Mouse (Mus musculus) neural tube, embryonic 11.5 days (tissue): ENCODE measurements around the gene Gli1. TPM values are rescaled to one million over a fixed set of nuclear protein-coding genes. Genes with fewer than 3 reads are reported as not detected.
A peak's percentile ranks its signal among the peaks of the same experiment; 100 is the strongest.

Experiments
- ATAC-seq: fragments of 200-750 bp; cut with Nextera tagmentation; 2 replicates; pipeline ENCODE4 v1.8.0; 2017; ENCODE audit warnings: moderate number of reproducible peaks, mild to moderate bottlenecking, moderate TSS enrichment, moderate library complexity; ENCODE audit not compliant: insufficient read depth, low FRiP score, low TSS enrichment
- DNase-seq: peaks from one replicate; pipeline ENCODE4 v3.0.0-alpha.2; 2015; ENCODE audit warnings: low spot score
- H3K27ac ChIP-seq: fragments of 300-500 bp; sonication (generic); 2 replicates; pipeline ENCODE4 v1.5.1; 2014; ENCODE audit warnings: low read depth, mild to moderate bottlenecking, low read length
- H3K27me3 ChIP-seq: fragments of 300-500 bp; sonication (generic); 2 replicates; pipeline ENCODE4 v1.6.1; 2014; ENCODE audit warnings: mild to moderate bottlenecking, low read length, mixed read lengths; ENCODE audit not compliant: control insufficient read depth, insufficient read depth
- H3K36me3 ChIP-seq: fragments of 300-500 bp; sonication (generic); 2 replicates; pipeline ENCODE4 v1.6.1; 2014; ENCODE audit warnings: mild to moderate bottlenecking, low read length, moderate library complexity, mixed read lengths; ENCODE audit not compliant: control insufficient read depth, insufficient read depth
- H3K4me1 ChIP-seq: fragments of 300-500 bp; sonication (generic); 2 replicates; pipeline ENCODE4 v1.6.1; 2014; ENCODE audit warnings: low read length, mixed read lengths; ENCODE audit not compliant: control insufficient read depth, insufficient read depth
- H3K4me2 ChIP-seq: fragments of 300-500 bp; sonication (generic); 2 replicates; pipeline ENCODE4 v1.6.1; 2014; ENCODE audit warnings: low read depth, mild to moderate bottlenecking, moderate library complexity
- H3K4me3 ChIP-seq: fragments of 300-500 bp; sonication (generic); 2 replicates; pipeline ENCODE4 v1.5.1; 2014; ENCODE audit warnings: low read depth, low read length
- H3K9ac ChIP-seq: fragments of 300-500 bp; sonication (generic); 2 replicates; pipeline ENCODE4 v1.6.1; 2014; ENCODE audit warnings: mild to moderate bottlenecking, low read length
- H3K9me3 ChIP-seq: fragments of 300-500 bp; sonication (generic); 2 replicates; pipeline ENCODE4 v1.6.1; 2016; ENCODE audit warnings: low read length; ENCODE audit not compliant: control insufficient read depth
- WGBS: fragments of 180-500 bp; shearing (Covaris S2); extraction: QIAGEN DNeasy Blood & Tissue Kit; methylation state at CpG from one replicate; pipeline ENCODE4 v1.1.7; 2014; 5-methylcytosine and 5-hydroxymethylcytosine counted together
- polyA plus RNA-seq: library from polyadenylated mRNA; unstranded; fragments of >200 nt; fragmentation: Nextera tagmentation; extraction: Ambion mirVana; gene quantifications from 2 replicates; pipeline ENCODE4 v1.2.1, GENCODE M21; 2014

The Gli1 gene
- 3.8 and 4.6 TPM in 2 replicates for polyA plus RNA-seq

DNA sequence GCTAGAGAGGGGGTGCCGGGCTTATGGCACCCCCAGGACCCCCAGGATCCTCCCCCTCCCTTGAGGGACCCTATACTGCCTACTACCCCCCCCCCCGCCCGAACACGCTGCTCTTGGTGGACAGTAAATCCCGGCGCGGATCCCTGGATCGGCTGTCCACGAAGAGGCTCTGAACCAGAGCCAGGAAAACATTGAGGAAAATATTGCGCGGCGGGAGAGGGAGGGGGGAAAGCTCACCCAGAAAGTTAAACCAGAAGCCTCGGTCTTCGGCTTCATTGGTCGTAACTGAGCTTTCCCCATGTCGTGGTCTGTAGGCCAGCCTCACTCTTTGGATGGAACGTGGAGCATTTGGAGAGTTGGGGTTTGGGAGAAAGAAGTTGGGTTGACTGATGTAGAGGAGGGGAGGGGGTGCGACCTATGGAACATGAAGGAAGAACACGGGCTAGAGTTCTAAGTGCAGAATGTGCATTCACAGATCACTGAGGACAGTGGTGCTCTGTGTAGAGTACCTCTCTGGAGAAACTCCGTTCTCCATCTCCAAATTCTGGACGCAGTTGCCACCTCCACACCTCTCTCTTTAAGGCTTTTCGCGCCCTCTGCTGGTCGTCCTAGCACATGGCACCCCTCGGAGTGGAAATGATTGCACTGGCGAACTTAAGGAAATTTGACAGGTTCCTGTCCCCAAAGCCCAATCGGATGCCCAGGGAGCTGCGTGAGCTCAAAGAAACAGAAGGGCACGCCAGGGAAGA is at the start of gene Gli1:
Gene Gli1 (minus strand): TSS at position 84 of the 749 bp plus-strand sequence.
- Histone ChIP-seq H3K27me3 (peaks cover 19% of the 10 kb centered on the region), H3K36me3 (no peaks in the 10 kb centered on the region), H3K9me3 (0 out of 2 replicates have a peak, but pooled peaks cover 3% of the 10 kb centered on the region), H3K27ac (0 out of 2 replicates have a peak within 1 kb of the TSS, but pooled peaks have one; percentile 44), H3K4me3 (peak within 1 kb of the TSS; percentile 39), H3K4me1 (peaks cover 21% of the 10 kb centered on the region), H3K4me2 (peak within 1 kb of the TSS; percentile 75), H3K9ac (peak within 1 kb of the TSS; percentile 38)
- DNase-seq (peak; percentile 89), ATAC-seq (0 out of 2 replicates have a peak, but pooled peaks have one; percentile 38)
- 0% methylated on average over 29 of the region's 29 CpGs for WGBS

DNA sequence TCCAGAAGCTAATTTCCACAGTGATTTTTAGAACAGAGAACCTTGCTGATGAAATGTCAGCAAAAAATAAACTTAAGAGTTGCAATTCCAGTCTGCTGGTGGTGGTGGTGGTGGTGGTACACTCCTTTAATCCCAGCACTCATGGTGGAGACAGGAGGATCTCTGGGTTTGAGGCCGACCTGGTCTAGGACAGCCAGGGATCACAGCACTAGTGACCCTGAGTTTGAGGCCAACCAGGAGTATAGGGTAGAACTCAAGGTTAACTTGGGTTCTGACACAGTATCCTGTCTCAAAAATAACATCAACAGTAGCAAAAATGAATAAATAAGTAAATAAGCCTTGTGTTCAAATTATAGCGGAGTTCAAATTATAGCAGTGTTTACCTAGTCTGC is 40.0 kb upstream of the Gli1 start:
- no peaks in the 10 kb centered on the region for H3K36me3 ChIP-seq
- peak overlapping the region; percentile 97; the same call in 1 of the 2 replicates for H3K27ac ChIP-seq
- peak overlapping the region; percentile 68 for H3K4me2 ChIP-seq
- no peaks in the 10 kb centered on the region for H3K27me3 ChIP-seq
- H3K4me3 ChIP-seq = peak overlapping the region; percentile 78; the same call in 1 of the 2 replicates
- WGBS = 65% methylated on average over 2 of the region's 2 CpGs
- ATAC-seq = no peak
- DNase-seq = no peak
- no peaks in the 10 kb centered on the region for H3K9me3 ChIP-seq
- peaks cover 5% of the 10 kb centered on the region; the same call in 1 of the 2 replicates for H3K4me1 ChIP-seq
- peak overlapping the region; percentile 85 for H3K9ac ChIP-seq

DNA sequence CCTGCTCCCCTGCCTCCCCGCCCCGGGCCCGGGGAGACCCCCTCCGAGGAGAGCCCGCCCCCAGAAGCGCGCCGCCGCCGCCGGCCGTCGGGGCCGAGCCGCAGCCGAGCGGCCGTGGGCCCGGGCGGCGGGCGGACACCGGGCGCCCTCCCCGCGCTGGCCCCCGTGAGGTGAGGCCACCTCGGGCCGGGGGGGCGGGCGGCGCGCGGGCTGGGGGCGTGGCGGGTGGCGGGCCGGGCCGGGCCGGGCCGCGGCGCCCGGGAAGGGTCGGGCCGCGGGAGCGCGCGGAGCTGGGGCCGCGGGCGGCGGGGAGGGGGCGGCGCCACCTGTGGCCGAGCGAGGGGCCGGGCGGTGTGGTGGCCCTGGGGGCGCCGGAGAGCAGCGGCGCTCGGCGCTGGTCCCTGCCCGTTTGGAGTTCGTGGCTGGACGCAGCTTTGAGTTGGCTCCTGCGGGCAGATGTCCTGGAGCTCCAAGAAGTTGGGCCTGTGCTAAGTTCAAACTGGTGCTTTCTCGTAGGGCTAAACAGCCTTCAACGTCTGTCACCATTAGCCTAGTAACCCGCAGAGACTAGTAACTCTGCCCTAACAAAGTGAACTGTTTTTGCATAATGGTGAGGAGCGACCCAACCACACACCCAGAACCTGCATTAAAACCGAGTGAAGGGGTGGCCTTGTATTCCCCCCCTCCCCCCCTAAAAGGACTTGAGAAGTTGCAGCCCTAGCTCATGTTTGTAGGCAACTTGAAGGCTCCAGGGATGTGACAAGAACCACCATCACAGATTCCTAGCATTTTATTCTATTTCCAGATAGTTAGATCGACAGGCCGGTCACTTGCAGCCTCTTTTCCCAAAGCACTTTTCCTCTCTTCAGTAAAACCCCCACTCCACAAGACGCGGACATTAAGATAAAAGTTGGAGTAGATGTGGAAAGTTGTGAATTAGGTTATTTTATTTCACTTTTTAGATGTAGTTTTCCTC is 39.3 kb upstream of the Gli1 start:
- Histone ChIP-seq H3K4me1 (peaks cover 5% of the 10 kb centered on the region; the same call in 1 of the 2 replicates), H3K27me3 (no peaks in the 10 kb centered on the region), H3K9me3 (no peaks in the 10 kb centered on the region), H3K4me3 (peak overlapping the region; percentile 78), H3K4me2 (peak overlapping the region; percentile 68), H3K27ac (peak overlapping the region; percentile 97), H3K9ac (peak overlapping the region; percentile 85), H3K36me3 (no peaks in the 10 kb centered on the region)
- 2% methylated on average over 28 of the region's 79 CpGs for WGBS
- DNase-seq (peak; percentile 78), ATAC-seq (peak; percentile 70)

DNA sequence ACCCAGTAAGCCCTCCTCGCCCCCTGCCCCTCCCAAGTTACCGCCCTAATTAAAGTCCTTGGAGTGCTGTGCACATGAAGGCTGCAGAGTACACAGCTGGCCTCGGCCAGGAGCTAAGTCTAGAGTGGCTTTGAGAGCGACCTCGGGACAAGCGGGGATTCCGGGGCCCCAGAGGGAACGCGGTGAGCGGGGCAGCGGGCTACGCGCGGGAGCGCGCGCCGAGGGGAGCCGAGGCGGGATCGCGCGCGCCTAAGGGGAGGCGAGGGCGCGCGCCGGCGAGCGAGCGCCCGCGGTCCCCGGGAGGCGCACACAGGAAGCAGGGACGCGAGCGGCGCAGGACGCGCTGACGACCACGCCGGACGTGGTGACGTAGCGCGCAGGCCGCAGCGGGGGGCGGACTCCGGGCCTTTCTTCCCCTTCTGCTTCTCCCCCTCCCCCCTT is 38.5 kb upstream of the Gli1 start, which contains the start of gene R3hdm2:
Gene R3hdm2 (plus strand): TSS at position 77 of the 441 bp plus-strand sequence.
- H3K4me2 ChIP-seq = peak within 1 kb of the TSS; percentile 68
- under 1% methylated on average over 45 of the region's 53 CpGs for WGBS
- peak; percentile 97 for DNase-seq
- ATAC-seq = peak; percentile 92
- no peaks in the 10 kb centered on the region for H3K36me3 ChIP-seq
- H3K27ac ChIP-seq = peak within 1 kb of the TSS; percentile 97
- peak within 1 kb of the TSS; percentile 78 for H3K4me3 ChIP-seq
- H3K9me3 ChIP-seq = no peaks in the 10 kb centered on the region
- H3K4me1 ChIP-seq = peaks cover 5% of the 10 kb centered on the region; the same call in 1 of the 2 replicates
- no peaks in the 10 kb centered on the region for H3K27me3 ChIP-seq
- peak within 1 kb of the TSS; percentile 85 for H3K9ac ChIP-seq

DNA sequence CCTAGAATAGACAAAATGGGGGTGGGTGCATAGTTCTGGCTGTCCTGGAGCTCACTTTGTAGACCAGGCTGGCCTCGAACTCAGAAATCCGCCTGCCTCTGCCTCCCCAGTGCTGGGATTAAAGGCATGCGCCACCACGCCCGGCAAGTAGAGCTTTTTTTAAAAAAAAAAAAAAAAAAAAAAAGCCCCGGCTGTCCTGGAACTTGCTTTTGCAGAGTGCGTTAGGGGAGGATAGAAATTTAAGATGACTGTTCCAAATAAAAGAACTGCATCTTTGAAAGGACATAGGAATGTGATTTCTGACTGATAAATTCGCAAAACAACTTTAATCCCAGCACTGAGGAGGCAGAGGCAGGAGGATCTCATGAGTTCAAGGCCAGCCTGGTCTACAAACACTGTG is 37.9 kb upstream of the Gli1 start:
- Histone ChIP-seq H3K9ac (peak overlapping the region; percentile 85), H3K4me2 (peak overlapping the region; percentile 68), H3K9me3 (no peaks in the 10 kb centered on the region), H3K27me3 (no peaks in the 10 kb centered on the region), H3K4me3 (peak overlapping the region; percentile 78), H3K27ac (no peak overlapping the region), H3K36me3 (no peaks in the 10 kb centered on the region), H3K4me1 (peaks cover 5% of the 10 kb centered on the region; the same call in 1 of the 2 replicates)
- WGBS = 90% methylated on average over 8 of the region's 8 CpGs
- DNase-seq = no peak
- ATAC-seq = no peak

DNA sequence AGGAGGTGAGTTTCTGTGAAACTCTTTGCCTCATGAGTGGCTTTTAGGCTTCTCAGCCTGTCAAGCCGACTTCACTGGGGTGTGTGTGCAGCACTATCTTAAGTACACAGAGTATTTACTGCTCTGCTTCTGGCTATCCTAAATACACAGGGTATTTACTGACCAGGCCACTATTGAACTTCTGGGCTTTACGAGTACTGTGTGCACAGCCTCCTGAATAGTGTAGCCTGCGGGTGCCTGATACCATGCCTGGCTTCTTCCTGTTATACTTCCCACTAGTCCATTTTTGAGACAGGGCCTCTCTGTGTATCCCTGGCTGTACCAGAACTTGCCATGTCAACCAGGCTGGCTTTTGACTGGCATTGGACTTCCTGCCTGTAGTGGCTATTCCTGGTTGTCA is 35.9 kb upstream of the Gli1 start:
- no peak for DNase-seq
- Histone ChIP-seq H3K36me3 (no peaks in the 10 kb centered on the region), H3K9ac (no peak overlapping the region), H3K9me3 (no peaks in the 10 kb centered on the region), H3K4me3 (no peak overlapping the region), H3K4me2 (no peak overlapping the region), H3K4me1 (peaks cover 5% of the 10 kb centered on the region; the same call in 1 of the 2 replicates), H3K27ac (no peak overlapping the region), H3K27me3 (no peaks in the 10 kb centered on the region)
- WGBS = 79% methylated on average over 3 of the region's 3 CpGs
- ATAC-seq = no peak

DNA sequence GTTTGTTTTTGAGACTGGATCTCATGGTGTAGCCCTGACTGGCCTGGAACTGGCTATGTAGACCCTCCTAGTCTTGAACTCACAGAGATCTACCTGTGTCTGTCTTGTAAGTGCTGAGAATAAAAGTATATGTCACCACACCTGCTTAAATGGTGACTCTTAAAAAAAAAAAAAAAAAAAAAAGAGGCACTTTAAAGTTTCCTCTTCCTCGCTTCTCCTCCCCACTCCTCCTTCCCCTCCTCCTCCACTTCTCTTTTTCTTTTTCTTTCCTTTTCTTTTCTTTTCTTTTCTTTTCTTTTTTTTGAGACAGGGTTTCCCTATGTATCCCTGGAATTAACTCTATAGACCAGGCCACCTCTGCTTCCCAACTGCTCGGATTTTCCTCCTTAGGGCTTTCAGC is 29.2 kb upstream of the Gli1 start:
- no peak overlapping the region for H3K4me2 ChIP-seq
- no peaks in the 10 kb centered on the region for H3K4me1 ChIP-seq
- WGBS = 73% methylated on average over 2 of the region's 2 CpGs
- H3K27me3 ChIP-seq = no peaks in the 10 kb centered on the region
- H3K9me3 ChIP-seq = no peaks in the 10 kb centered on the region
- H3K36me3 ChIP-seq = no peaks in the 10 kb centered on the region
- no peak overlapping the region for H3K4me3 ChIP-seq
- H3K27ac ChIP-seq = no peak overlapping the region
- DNase-seq (no peak), ATAC-seq (no peak)
- H3K9ac ChIP-seq = no peak overlapping the region
